Mouse (Mus musculus) lung, postnatal 14 days (tissue): ENCODE results near the gene Ccr8.
"Not testable (repeated sequence)": the region's sequence is repeated elsewhere in the genome, so short reads cannot be mapped to it uniquely, and the experiment has no call there.

Experiments used
- DNase-seq: peaks from one replicate; pipeline ENCODE4 v3.0.0; 2021

Gene Ccr8

DNA sequence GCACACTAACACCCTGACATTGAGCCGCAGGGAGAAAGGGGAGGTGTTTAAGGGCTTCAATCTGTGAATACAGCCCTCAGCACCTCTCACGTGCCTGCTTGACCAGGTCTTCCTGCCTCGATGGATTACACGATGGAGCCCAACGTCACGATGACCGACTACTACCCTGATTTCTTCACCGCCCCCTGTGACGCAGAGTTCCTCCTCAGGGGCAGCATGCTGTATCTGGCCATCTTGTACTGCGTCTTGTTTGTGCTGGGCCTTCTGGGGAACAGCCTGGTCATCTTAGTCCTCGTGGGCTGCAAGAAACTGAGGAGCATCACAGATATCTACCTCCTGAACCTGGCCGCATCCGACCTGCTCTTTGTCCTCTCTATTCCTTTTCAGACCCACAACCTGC lies 1.8 kb downstream of the Ccr8 start:
- DNase-seq = no peak

DNA sequence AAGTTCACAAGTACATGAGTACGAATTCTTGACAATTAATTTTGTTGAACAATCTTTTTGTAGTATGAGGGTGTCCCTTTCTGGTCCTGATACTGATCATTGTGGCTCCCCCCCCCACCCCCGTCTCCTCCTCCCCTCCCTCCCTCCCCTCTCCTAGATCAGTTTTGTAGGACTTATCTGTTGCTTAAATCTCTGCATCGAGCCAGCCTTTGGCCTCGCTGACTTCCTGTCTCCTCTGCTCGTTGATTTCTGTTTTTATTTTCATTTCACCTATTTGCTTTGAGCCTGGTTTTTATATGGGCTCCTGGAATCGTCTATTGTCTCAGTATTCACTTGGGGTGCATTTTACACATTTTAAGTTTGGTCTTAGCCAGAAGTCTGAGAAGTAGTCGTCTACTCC lies 4.0 kb downstream of the Ccr8 start:
- DNase-seq = no peak

DNA sequence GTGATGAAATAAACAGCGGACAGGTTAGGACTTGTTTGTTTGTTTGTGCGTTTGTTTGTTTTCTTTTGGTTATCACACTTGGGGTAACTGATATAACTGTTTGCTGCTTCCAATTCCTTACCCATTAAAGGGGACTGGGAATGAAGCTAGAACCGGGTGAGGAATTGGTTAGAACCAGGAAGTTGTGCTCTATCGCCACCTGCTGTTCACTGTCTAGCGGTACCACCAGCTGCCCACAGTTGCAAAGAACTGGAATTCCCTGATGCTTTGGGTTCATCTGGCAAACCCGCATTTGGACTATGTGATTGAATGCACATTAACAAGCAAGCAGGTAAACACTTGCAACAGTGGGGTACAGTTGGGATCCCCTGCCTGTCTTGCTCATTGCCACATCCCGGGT lies 6.8 kb downstream of the Ccr8 start:
- peak; percentile 79 for DNase-seq

DNA sequence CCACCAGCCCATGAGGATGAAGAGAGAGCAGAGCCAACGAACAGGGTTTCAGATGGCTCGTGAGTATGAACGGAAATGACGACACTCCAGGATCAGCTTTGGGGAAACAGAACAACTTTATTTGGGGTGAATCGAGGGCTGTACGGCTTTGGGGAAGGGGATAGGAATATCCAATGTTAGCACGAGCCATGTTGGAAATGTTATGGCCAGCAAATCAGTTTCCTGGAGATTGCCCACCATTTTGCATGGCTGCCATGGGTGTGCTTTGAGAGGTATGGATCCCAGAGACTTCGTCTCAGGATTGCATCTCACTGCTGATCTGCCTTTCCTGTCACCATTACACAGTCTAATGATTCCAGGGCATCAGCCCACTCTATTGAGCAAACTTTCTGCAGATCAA lies 7.4 kb downstream of the Ccr8 start:
- no peak for DNase-seq

DNA sequence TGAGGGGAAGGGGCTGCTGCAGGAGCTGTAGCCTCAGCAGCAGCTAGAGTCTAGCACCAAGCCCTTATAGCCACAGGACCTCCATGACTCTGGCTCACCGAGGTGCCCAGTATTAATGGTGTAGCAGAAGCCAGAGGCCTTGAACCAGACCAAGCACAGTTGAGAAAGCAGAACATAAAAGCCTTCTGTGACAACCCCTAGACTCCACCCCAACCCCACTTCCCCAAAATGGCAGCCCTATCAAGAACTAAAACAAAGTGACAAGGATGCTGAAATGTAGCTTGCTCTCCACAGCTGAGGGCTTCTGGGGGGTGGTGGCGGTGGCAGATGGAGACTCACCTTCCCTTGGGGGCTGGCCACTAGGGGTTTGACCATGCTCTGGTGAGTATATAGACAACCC lies 9.3 kb downstream of the Ccr8 start:
- no peak for DNase-seq

DNA sequence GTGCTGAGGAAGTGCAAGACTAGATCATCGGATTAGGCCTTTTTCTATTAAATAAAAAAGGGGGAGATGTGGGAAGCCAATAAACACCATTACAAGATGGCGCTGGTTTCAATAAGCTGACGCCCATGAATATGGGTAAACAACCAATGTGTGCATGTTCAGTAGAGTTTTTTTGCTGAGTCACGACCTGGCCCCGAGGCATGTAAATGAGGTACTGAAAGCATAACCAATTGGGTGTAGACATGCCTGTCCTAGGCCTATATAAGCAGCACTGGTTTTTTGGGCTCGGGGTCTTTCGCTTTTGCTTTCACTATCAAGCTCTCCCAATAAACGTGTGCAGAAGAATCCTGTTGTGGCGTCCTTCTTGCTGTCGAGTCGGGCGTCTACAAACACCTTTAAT lies 17.0 kb downstream of the Ccr8 start:
- not testable (repeated sequence) for DNase-seq

DNA sequence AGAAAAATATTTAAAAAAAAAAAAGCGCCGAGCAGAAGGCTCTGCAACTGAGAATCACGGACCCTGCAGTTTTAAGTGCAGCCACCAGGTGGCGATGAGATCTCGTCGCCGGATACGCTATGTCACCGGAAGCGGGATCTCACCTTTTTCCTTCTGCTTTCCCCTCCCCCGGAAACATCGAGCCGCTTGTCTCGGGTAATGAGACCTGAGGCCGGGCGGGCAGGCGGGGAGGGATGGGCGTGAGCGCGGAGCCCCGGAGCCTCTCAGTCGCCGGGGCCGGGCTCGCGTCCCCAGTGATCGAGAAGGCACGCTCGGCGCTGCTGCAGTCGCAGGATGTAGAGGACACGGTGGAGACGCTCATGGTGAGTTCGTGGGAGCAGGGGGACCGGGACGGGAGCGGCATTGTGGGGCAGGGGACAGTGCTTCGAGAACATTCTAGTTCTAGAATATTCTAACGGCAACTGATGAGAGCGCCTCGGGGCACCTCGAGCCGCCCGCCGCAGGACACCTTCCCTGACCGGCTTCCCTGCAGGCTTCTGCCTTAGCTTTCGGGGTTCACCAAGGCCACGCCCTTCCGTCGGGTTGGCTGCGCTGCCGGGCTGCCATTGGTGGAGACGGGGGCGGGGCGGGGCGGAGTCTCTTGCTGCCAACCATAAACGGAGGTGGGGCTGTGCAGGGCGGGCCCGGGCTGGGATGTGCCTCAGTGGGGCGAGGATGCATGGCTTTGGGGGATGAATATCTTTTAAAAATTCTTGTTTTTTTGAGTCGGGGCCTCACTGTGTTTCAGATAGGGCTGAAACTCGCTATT lies 18.5 kb downstream of the Ccr8 start, which contains the start of gene Slc25a38:
Gene Slc25a38, plus strand, starts transcription at position 164 of the 808 bp plus-strand sequence.
- peak; percentile 95 for DNase-seq

DNA sequence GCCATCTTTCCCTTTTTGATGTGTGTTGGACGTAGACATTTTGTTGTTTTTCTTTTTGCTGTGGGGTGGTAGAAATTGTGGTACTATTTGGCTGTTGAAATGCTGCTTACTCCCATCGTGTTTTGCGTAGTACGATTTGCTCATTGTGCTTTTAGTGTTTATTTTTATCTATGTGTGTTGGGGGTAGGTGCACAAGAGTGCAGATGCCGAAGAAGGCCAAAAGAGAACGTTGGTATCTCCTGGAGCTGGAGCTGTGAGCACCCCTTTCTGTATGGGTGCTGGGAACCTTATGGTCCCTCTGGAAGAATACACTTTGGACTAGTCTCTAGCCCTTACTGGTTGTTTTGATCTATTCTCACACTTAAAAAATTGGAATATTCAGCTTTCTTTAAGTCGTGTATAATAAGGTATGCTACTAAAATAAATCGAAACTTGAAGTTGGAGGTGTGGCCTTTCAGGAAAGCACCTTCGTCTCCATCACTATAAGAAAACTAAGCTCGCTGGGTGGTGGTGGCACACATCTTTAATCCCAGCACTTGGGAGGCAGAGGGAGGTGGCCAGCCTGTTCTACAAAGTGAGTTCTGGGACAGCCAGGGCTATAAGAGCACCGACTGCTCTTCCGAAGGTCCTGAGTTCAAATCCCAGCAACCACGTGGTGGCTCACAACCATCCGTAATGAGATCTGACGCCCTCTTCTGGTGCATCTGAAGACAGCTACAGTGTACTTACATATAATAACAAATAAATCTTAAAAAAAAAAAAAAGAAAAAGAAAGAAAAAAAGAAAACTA lies 19.4 kb downstream of the Ccr8 start:
- no peak for DNase-seq

DNA sequence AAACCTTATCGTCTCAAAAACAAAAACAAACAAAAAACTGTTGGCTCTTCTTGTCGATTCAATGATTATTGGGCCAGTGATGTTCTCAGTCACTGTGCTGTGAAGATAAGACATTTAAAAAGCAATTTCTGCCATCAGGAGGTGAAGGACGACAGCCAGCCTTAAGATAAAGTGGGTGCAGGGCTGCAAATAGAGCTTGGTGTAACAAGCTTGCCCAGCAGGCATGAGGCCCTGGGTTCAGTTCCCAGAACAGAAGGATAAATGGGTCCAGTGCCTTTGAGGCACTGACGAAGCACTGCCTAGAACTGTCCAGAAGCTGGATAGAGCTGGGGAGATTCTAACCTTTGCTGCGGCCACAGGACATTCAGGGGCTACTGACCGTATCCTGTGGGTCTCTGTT lies 20.6 kb downstream of the Ccr8 start:
- no peak for DNase-seq

DNA sequence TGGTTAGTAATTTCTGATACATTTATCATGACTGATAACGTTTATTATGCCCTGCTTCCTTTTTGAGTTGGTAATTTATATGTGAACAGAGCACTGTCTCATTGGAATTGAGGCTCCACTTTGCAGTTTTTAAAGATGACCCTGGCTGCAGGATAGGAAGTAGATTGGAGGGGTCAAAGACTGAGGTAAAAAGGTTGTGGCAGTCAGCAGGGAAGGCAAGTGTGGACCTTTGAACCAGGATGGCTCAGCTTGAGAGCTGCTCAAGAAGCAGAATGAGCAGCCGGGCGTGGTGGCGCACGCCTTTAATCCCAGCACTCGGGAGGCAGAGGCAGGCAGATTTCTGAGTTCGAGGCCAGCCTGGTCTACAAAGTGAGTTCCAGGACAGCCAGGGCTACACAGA lies 21.5 kb downstream of the Ccr8 start:
- DNase-seq = no peak

DNA sequence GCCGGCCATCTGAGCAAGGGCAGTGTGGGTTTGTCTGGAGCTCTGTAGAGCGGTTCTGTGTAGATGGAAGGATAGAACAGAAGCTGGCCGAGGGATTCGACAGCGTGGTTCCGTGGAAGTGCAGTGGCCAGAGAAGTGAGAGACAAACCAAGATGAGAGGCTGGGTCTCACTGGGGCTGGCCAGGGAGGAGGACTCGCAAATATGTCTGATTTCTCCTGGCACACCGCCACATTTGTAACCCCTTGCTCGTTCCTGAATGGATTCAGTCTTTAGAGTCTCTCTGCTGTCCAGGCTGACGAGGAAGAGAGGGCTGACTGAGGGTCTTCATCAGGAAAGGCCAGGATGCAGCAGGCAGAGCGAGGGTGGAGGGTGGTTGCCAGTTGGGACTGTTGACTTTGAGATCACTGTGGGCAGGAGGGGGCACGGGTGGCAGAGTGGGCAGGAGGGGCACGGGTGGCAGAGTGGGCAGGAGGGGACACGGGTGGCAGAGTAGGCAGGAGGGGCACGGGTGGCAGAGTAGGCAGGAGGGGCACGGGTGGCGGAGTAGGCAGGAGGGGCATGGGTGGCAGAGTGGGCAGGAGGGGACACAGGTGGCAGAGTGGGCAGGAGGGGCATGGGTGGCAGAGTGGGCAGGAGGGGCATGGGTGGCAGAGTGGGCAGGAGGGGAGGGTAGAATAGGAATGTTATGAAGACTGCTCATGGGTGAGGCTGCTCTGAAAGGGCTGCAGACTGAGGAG lies 22.3 kb downstream of the Ccr8 start:
- DNase-seq = no peak

DNA sequence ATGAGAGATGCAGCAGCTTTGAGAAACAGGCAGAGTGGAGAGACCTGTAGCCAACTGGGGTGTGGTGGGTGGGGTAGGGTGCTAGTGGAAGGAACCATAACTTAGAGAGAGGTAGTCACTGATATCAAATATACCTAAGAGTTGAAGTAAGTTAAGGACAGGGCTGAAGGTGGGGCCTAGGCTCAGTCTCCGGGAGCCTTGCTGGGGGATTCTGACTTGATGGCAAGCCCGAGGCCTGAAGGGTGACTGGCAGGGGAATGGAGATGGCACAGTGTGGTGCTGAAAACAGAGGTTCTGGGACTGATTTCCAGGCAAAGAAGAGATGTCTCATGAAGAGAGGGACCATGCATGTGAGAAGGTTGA lies 22.9 kb downstream of the Ccr8 start:
- DNase-seq = no peak

DNA sequence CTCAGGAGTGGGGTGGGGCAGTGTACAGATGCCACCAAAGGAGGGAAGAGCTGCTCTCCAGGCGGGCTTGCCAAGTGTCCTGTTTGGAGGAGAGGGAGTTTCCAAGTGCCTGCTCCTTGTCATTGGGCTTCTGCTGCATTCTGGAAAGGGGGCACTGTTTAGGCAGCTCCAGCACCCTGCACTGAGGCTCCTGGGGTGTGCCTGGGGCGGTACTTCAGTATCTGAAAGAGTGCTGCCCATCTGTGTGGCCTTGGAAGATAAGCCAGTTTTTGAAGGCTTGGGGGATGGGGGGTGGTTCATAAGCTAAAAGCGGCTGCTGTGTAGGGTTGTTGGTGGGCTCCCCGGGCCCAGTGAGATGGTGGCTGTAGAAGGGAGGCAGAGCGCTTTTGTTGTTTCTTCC lies 23.7 kb downstream of the Ccr8 start:
- DNase-seq = no peak

DNA sequence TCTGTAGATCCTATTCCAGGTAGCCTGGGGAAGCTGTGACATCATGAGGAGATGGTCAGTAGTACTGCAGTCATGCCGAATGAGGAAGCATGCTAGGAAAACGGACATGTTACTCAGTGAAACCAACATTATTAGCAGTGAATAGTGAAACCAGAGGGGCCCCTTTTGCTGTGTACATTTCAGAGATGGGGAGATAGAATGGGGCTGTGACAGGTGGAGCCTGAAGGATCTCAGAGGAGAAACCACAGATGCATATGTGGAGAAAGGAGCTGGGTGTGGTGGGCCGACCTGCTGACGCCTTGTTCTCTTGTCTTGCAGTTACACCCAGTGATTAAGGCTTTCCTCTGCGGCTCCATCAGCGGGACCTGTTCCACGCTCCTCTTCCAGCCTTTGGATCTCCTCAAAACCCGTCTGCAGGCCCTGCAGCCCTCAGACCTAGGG lies 24.3 kb downstream of the Ccr8 start:
- no peak for DNase-seq

DNA sequence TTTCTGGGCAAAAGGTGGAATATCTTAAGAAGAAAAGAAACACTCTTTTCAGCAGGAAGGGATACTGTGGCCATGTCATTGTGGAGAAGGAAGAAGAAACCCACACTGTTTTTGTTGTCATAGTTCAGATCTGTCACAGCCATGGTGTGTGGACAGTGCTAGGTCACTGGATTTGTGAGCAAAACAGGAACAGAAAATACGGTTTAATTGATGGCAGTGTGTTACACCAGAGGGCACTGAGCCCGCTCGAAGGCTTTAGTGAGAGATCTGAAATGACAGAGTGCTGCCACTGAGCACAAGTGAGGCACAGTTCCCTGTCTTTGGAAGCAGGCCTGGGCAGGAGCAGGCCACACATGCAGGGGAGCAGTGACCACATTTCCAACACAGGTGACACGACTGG lies 26.3 kb downstream of the Ccr8 start:
- no peak for DNase-seq

DNA sequence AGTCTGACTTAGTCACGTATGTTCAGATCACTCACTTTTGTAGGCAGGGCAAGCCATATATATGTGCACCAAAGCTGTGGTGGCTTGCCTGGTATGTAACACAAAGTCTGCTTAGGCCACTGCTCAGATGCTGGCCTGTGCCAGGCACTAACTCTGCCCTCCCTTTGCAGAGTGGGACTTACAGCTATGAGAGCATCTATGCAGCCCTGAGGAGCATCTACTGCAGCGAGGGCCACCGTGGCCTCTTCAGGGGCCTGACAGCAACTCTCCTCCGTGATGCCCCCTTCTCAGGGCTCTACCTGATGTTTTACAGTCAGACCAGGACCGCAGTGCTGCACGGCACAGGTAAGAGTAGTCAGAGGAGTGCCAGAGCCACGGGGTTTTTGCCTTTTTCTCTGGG lies 28.6 kb downstream of the Ccr8 start:
- DNase-seq = no peak

DNA sequence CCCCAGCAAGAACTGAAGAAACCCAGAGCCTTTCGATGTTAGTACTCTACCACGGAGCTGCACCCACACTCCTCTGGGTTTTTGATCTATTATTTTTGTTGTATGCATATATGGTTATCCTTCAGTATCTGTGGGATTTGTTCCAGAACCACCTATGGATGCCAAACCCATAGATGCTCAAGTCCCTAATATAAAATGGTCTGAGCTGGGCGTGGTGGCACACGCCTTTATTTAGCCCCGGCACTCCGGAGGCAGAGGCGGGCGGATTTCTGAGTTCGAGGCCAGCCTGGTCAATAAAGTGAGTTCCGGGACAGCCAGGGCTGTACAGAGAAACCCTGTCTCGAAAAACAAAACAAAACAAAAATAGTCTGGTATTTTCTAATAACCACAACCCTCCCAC lies 35.0 kb downstream of the Ccr8 start:
- DNase-seq = no peak

DNA sequence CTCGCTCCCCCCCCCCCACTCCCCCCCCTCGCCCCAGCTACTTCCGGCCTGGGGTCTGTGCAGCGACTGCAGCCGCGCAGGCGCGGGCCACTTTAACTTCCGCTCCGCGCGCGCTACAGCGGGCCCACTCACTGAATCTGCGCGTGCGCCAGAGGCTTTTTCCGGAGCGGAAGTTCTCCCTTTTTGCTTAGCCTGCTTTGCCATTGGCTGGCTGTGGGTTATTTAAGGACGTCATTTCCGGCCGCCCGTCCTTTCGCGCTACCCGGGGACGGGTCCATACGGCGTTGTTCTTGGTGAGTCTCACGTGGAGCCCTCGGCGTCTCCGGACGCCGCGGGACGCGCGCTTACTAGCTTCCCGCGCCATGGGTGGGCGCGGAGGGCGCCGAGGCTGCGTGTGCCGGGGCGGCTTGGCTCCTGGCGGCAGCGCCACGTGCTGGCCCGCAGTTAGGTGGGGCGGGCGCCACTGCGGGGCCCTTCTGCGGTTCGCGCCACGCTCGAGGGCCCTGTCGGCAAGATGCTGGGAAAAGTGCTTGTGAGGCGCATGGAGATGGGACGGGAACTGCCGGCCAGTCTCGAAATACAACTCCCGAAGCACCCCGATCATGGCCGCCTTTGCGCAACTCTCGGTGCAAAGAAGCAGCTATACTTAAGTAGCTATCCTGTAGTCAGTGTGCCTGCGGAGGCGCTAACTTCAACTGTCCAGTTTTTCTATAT lies 35.8 kb downstream of the Ccr8 start, which contains the start of gene Rpsa:
Gene Rpsa, plus strand, starts transcription at position 152 of the 714 bp plus-strand sequence.
- DNase-seq = peak; percentile 97

DNA sequence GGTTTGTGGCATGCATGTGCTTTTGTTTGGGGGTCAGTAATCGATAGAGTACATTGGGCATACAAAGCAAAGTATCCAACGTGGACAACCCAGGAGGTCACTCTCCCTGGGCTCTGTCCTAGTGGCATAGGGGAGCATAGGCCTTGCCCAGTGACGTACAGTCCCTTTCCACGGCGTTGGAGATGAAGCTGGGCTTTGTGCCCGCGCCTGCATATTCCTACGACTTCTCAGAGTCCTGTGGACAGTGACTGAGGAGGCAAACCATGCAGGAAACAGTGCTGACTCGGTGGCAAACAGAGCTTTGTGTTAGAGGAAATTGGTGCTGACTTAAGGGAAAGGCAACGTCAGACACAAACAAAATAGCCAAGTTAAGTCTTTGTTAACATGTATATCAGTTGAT lies 37.4 kb downstream of the Ccr8 start:
- no peak for DNase-seq

DNA sequence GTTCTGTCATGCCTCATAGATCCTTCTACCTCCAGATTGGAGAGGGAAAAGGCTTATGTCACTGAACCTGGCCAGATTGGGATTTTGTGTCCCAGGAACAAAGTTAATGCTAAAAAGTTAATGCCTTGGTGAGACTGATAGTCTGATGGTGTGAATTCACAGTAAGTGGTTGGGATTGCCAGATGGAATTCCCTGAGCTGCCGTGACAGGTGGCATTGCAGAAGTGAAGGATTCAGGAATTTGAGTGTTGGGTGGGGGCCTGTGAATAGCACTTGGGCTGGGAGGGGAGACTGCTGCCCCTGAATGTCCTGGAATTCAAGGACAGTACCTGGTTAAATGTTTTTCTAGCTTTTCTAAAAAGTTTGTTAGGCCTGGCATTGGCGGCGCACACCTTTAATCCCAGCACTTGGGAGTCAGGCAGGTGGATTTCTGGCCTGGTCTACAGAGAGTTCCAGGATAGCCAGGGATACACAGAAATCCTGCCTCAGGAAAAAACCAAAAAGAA lies 39.9 kb downstream of the Ccr8 start:
- DNase-seq = no peak

DNA sequence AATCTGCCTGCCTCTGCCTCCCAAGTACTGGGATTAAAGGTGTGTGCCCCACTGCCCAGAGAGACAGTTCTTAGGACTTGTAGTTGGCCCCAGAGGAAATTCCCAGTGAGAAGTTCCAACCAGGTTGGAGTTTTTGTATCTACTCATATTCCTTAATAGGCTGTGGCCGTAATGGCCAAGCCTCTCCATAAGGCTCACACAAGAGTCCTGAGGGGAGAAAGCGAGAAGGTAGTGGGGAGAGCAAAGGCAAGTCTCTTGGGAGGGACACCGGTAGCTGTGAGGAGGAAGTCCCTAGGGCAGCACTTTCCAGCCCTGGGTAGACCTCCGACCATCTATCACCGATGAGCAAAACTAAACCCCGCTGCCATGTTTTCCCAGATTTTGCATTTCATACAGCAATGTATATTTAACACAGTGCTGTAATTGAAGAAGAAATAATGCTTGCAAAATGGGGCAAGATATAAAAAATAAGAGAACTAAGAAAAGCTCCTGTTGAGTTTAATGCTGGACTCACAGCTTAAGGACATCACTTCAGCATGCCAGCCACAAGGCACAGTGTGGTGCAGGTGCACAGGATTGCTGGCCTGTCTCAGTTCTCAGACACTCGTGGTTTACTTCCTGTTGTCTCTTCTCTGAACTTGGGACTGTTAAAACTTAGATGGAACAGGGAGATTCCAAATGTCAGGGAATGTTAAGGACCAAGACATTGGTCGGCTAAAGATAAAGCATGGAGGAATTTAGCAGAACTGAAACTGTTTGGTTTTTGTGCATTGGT lies 41.3 kb downstream of the Ccr8 start:
- no peak for DNase-seq
